Mouse (Mus musculus) lung, postnatal 0 days (tissue): Measurements from ENCODE around the gene Cfap45. TPM values are rescaled to one million over a fixed set of nuclear protein-coding genes. Genes with fewer than 3 reads are reported as not detected.

ENCODE experiments used
- ATAC-seq: fragments of 200-750 bp; cut with Nextera tagmentation; 2 replicates; pipeline ENCODE4 v1.8.0; 2017; ENCODE audit warnings: moderate library complexity
- DNase-seq: peaks from one replicate; pipeline ENCODE4 v3.0.0-alpha.2; 2016; ENCODE audit warnings: low spot score
- H3K27ac ChIP-seq: fragments of 300-500 bp; sonication (generic); 2 replicates; pipeline ENCODE4 v1.5.1; 2014; ENCODE audit warnings: antibody characterized with exemption, mild to moderate bottlenecking, low read length, mixed read lengths
- H3K27me3 ChIP-seq: fragments of 300-500 bp; sonication (generic); replicated peaks from 2 replicates; pipeline ENCODE4 v1.6.1; 2014; ENCODE audit warnings: low read length, mixed read lengths; ENCODE audit not compliant: insufficient read depth
- H3K36me3 ChIP-seq: fragments of 300-500 bp; sonication (generic); 2 replicates; pipeline ENCODE4 v1.6.1; 2014; ENCODE audit warnings: low read length, mixed read lengths; ENCODE audit not compliant: insufficient read depth
- H3K4me1 ChIP-seq: fragments of 300-500 bp; sonication (generic); 2 replicates; pipeline ENCODE4 v1.6.1; 2014; ENCODE audit warnings: antibody characterized with exemption, low read depth, low read length, mixed read lengths; ENCODE audit not compliant: insufficient read depth
- H3K4me2 ChIP-seq: fragments of 300-500 bp; sonication (generic); replicated peaks from 2 replicates; pipeline ENCODE4 v1.6.1; 2014; ENCODE audit warnings: low read depth, mild to moderate bottlenecking, low read length, moderate library complexity, mixed read lengths
- H3K4me3 ChIP-seq: fragments of 300-500 bp; sonication (generic); 2 replicates; pipeline ENCODE4 v1.5.1; 2014; ENCODE audit warnings: low read depth, low read length
- H3K9ac ChIP-seq: fragments of 300-500 bp; sonication (generic); replicated peaks from 2 replicates; pipeline ENCODE4 v1.6.1; 2014; ENCODE audit warnings: low read depth, mild to moderate bottlenecking
- H3K9me3 ChIP-seq: fragments of 300-500 bp; sonication (generic); 2 replicates; pipeline ENCODE4 v1.6.1; 2016; ENCODE audit warnings: low read length, mixed read lengths
- CTCF ChIP-seq: IDR thresholded peaks from 2 replicates; pipeline ENCODE4 v1.5.1; 2016; ENCODE audit warnings: antibody characterized with exemption, mild to moderate bottlenecking
- EP300 ChIP-seq: IDR thresholded peaks from 2 replicates; pipeline ENCODE4 v1.6.1; 2016; ENCODE audit warnings: antibody characterized with exemption, mild to moderate bottlenecking, control low read depth
- WGBS: fragments of 180-500 bp; shearing (Covaris S2); extraction: QIAGEN DNeasy Blood & Tissue Kit; methylation state at CpG from one replicate; pipeline ENCODE4 v1.1.7; 2014; 5-methylcytosine and 5-hydroxymethylcytosine counted together
- polyA plus RNA-seq: library from polyadenylated mRNA; unstranded; fragments of >200 nt; fragmentation: Nextera tagmentation; extraction: Ambion mirVana; gene quantifications from 2 replicates; pipeline ENCODE4 v1.2.1, GENCODE M21; 2015

Gene Cfap45
- polyA plus RNA-seq, 1 experiment from 2014 or later: 12.2 TPM

- WGBS: 67% methylated on average over 3 of the region's 3 CpGs
- TF ChIP-seq EP300: no peak
- TF ChIP-seq CTCF: no peak
Observed at GRCm38 (mm10) chr1:172593321-172593720, 72.7 kb downstream of the Cfap45 start.

DNA sequence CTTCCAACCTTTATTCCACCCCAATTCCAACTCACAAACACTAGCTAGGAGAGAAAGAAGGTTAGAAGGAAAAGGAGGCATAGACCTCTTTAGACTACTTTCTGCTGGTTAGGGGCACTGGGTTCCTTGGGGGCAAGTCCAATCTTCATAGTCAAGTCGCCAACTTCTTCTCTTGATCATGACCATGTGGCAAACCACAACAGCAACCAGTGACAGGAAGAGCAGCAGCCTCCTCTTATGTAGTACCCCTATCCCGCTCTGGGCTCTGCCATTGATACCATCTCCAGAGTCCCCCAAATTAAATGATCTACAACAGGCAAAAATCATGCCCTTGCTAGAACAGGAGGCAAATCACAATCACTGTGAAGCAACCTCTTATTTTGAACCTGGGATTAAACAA lies 73.4 kb downstream of the Cfap45 start:
- Histone ChIP-seq H3K9me3 (no peaks in the 10 kb centered on the region), H3K4me2 (no peak overlapping the region), H3K27ac (no peak overlapping the region), H3K4me1 (no peaks in the 10 kb centered on the region), H3K36me3 (no peaks in the 10 kb centered on the region), H3K4me3 (no peak overlapping the region), H3K9ac (no peak overlapping the region), H3K27me3 (no peaks in the 10 kb centered on the region)
- WGBS: 62% methylated on average over 2 of the region's 2 CpGs
- no peak for ATAC-seq
- DNase-seq: no peak
- TF ChIP-seq CTCF (no peak), EP300 (no peak)

More at GRCm38 (mm10) chr1:172593321-172593720, 72.7 kb downstream of the Cfap45 start:
- Histone ChIP-seq H3K4me3 (no peak overlapping the region), H3K4me2 (no peak overlapping the region), H3K27ac (no peak overlapping the region), H3K27me3 (no peaks in the 10 kb centered on the region), H3K36me3 (no peaks in the 10 kb centered on the region), H3K4me1 (no peaks in the 10 kb centered on the region), H3K9ac (no peak overlapping the region), H3K9me3 (no peaks in the 10 kb centered on the region)
- ATAC-seq (no peak), DNase-seq (no peak)

GRCm38 (mm10) chr1:172594495-172594894 lies 73.9 kb downstream of the Cfap45 start:
- Histone ChIP-seq H3K27me3 (no peaks in the 10 kb centered on the region), H3K4me3 (no peak overlapping the region), H3K9me3 (no peaks in the 10 kb centered on the region), H3K9ac (no peak overlapping the region), H3K4me1 (no peaks in the 10 kb centered on the region), H3K36me3 (no peaks in the 10 kb centered on the region), H3K27ac (no peak overlapping the region), H3K4me2 (no peak overlapping the region)
- peak; percentile 76 for TF ChIP-seq CTCF
- TF ChIP-seq EP300: no peak
- DNase-seq: peak; percentile 19
- ATAC-seq: no peak

Other genes with a start within 250 kb of the Cfap45 start
- 15.3 and 17.0 TPM in 2 replicates for gene Atp1a2, start 222.7 kb upstream of the Cfap45 start, polyA plus RNA-seq
- gene Kcnj9, start 191.5 kb upstream of the Cfap45 start, polyA plus RNA-seq: not detected in 2 replicates
- gene Kcnj10, start 179.6 kb upstream of the Cfap45 start, polyA plus RNA-seq: 0.04 TPM in 2 replicates
- gene Pigm, start 144.3 kb upstream of the Cfap45 start, polyA plus RNA-seq: 3.5 and 3.9 TPM in 2 replicates
- 4.7 and 5.3 TPM in 2 replicates for gene Slamf9, start 45.4 kb upstream of the Cfap45 start, polyA plus RNA-seq
- gene Igsf9, start 39.0 kb upstream of the Cfap45 start, polyA plus RNA-seq: 1.1 and 1.3 TPM in 2 replicates
- 739 and 823 TPM in 2 replicates for gene Tagln2, start 20.8 kb upstream of the Cfap45 start, polyA plus RNA-seq
- gene Vsig8, start 35.1 kb downstream of the Cfap45 start, polyA plus RNA-seq: 0.39 and 0.44 TPM in 2 replicates
- gene Slamf8, start 69.8 kb downstream of the Cfap45 start, polyA plus RNA-seq: 0.07 and 0.19 TPM in 2 replicates
- gene Fcrl6, start 81.8 kb downstream of the Cfap45 start, polyA plus RNA-seq: not detected in 2 replicates
- gene Dusp23, start 112.2 kb downstream of the Cfap45 start, polyA plus RNA-seq: 18.6 and 21.8 TPM in 2 replicates
- gene Crp, start 177.3 kb downstream of the Cfap45 start, polyA plus RNA-seq: 0.07 TPM in 1 of 2 replicates, not detected in the other